Mouse (Mus musculus) embryonic facial prominence, embryonic 11.5 days (tissue): ENCODE measurements around the gene Zfp282. TPM values are rescaled to one million over a fixed set of nuclear protein-coding genes. Genes with fewer than 3 reads are reported as not detected.

ENCODE experiments used
- ATAC-seq: fragments of 200-750 bp; cut with Nextera tagmentation; replicated peaks from 2 replicates; pipeline ENCODE4 v1.8.0; 2017; ENCODE audit warnings: low read depth; ENCODE audit not compliant: insufficient number of reproducible peaks, low FRiP score, low TSS enrichment
- DNase-seq: peaks from one replicate; pipeline ENCODE4 v3.0.0-alpha.2; 2015; ENCODE audit warnings: low spot score
- H3K27ac ChIP-seq: fragments of 300-500 bp; sonication (generic); replicated peaks from 2 replicates; pipeline ENCODE4 v1.5.1; 2014; ENCODE audit warnings: mild to moderate bottlenecking, low read depth, low read length, control low read depth
- H3K27me3 ChIP-seq: fragments of 300-500 bp; sonication (generic); 2 replicates; pipeline ENCODE4 v1.6.1; 2014; ENCODE audit warnings: mild to moderate bottlenecking, low read length, moderate library complexity, mixed read lengths; ENCODE audit not compliant: control insufficient read depth, insufficient read depth
- H3K36me3 ChIP-seq: fragments of 300-500 bp; sonication (generic); replicated peaks from 2 replicates; pipeline ENCODE4 v1.6.1; 2014; ENCODE audit warnings: low read depth, mild to moderate bottlenecking, low read length, moderate library complexity, mixed read lengths; ENCODE audit not compliant: control insufficient read depth, insufficient read depth
- H3K4me1 ChIP-seq: fragments of 300-500 bp; sonication (generic); 2 replicates; pipeline ENCODE4 v1.6.1; 2014; ENCODE audit warnings: low read length, mixed read lengths; ENCODE audit not compliant: control insufficient read depth, insufficient read depth
- H3K4me2 ChIP-seq: fragments of 300-500 bp; sonication (generic); 2 replicates; pipeline ENCODE4 v1.6.1; 2014; ENCODE audit warnings: low read depth, mild to moderate bottlenecking, control low read depth, low read length, moderate library complexity
- H3K4me3 ChIP-seq: fragments of 300-500 bp; sonication (generic); 2 replicates; pipeline ENCODE4 v1.5.1; 2014; ENCODE audit warnings: low read depth, low read length, control low read depth
- H3K9ac ChIP-seq: fragments of 300-500 bp; sonication (generic); replicated peaks from 2 replicates; pipeline ENCODE4 v1.6.1; 2014; ENCODE audit warnings: mild to moderate bottlenecking, control low read depth, low read length
- H3K9me3 ChIP-seq: fragments of 300-500 bp; sonication (generic); replicated peaks from 2 replicates; pipeline ENCODE4 v1.6.1; 2016; ENCODE audit warnings: mild to moderate bottlenecking, low read length, inconsistent platforms, mixed read lengths; ENCODE audit not compliant: control insufficient read depth
- WGBS: fragments of 180-500 bp; shearing (Covaris S2); extraction: QIAGEN DNeasy Blood & Tissue Kit; methylation state at CpG from one replicate; pipeline ENCODE4 v1.1.7; 2014; 5-methylcytosine and 5-hydroxymethylcytosine counted together
- polyA plus RNA-seq: library from polyadenylated mRNA; unstranded; fragments of >200 nt; fragmentation: Nextera tagmentation; extraction: Ambion mirVana; gene quantifications from 2 replicates; pipeline ENCODE4 v1.2.1, GENCODE M21; 2014

The Zfp282 gene
- polyA plus RNA-seq, 1 experiment from 2014 or later = 12.2 TPM

GRCm38 (mm10) chr6:47919646-47920446 is 42.8 kb downstream of the Zfp282 start:
- no peaks in the 10 kb centered on the region for H3K27me3 ChIP-seq
- DNase-seq (no peak), ATAC-seq (no peak)
- no peaks in the 10 kb centered on the region for H3K36me3 ChIP-seq
- H3K4me1 ChIP-seq = no peaks in the 10 kb centered on the region
- WGBS = 29% methylated on average over 11 of the region's 11 CpGs
- H3K27ac ChIP-seq = no peak overlapping the region
- H3K9ac ChIP-seq = peak overlapping the region; percentile 87
- H3K4me3 ChIP-seq = peak overlapping the region; percentile 81
- peak overlapping the region; percentile 43 for H3K4me2 ChIP-seq
- no peaks in the 10 kb centered on the region for H3K9me3 ChIP-seq

DNA sequence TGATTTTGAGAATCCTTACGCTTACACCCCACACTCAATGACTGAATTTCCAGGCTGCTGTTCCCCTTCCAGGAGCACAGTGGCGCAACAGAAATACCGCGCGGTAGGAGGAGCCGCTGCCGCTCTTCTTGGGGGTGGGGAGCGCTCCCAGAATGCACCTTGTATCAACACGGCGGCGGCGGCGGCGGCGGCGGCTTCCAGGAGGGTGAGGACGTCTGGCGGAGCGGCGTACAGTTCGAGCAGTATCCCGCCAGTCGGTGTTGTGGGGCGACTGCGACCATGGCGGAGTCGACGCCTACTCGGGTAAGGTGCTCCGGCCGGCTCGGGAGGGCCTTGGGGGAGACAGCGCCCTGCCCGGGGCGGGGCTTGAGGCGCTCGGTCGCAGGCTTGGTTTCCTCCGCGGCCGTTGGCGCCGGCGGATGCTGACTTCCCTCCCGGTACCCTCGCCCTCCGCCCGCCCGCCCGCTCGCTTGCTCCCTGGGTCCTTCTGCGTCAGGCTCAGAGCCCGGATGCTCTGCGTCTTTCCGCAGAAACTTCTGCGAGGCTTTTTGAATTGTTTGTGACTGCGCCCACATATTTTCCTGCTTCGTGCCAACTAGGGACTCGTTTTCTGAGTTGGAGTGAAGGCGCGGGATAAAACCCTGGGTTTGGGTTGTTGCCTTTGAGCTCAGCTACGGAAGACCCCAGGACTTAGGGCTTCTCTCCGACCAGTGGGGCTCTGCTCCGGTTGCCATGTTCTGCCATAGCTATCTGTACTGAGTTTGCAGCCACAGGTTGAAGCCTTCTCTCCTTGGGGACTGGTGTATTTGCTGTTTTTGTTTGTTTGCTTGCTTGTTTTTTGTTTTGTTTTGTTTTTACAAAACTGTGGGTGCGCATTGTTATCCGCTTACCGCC is 43.7 kb downstream of the Zfp282 start, which contains the start of gene Zfp212:
Gene Zfp212, plus strand, starts transcription at position 30 of the 894 bp plus-strand sequence.
- under 1% methylated on average over 66 of the region's 67 CpGs for WGBS
- peak; percentile 94 for DNase-seq
- Histone ChIP-seq H3K9me3 (no peaks in the 10 kb centered on the region), H3K27me3 (no peaks in the 10 kb centered on the region), H3K27ac (peak within 1 kb of the TSS; percentile 90), H3K4me1 (no peaks in the 10 kb centered on the region), H3K4me3 (peak within 1 kb of the TSS; percentile 81), H3K9ac (peak within 1 kb of the TSS; percentile 87), H3K36me3 (no peaks in the 10 kb centered on the region), H3K4me2 (peak within 1 kb of the TSS; percentile 43)
- ATAC-seq = peak; percentile 90

DNA sequence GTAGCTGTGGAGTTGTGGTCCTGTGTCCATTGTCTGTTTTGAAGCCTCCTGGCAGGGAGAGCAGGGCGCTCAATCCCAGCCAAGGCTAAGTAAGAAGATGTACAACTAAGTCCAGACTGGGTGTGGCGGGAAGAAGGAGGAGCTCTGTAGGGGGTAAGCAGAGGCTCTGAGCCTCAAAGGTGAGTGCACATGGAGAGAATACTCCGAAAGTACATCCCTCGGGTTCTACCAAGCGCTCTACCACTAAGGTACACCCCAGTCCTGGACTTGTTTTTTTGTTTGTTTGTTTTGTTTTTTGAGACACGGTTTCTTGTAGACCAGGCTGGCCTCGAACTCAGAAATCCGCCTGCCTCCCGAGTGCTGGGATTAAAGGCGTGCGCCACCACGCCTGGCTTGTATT is 65.5 kb downstream of the Zfp282 start:
- Histone ChIP-seq H3K4me3 (peak overlapping the region; percentile 45; the same call in 1 of the 2 replicates), H3K9ac (no peak overlapping the region; the same call in 1 of the 2 replicates), H3K36me3 (no peaks in the 10 kb centered on the region), H3K27ac (no peak overlapping the region), H3K27me3 (no peaks in the 10 kb centered on the region), H3K9me3 (no peaks in the 10 kb centered on the region), H3K4me1 (no peaks in the 10 kb centered on the region), H3K4me2 (peak overlapping the region; percentile 90)
- ATAC-seq = peak; percentile 20
- 49% methylated on average over 12 of the region's 12 CpGs for WGBS
- no peak for DNase-seq

DNA sequence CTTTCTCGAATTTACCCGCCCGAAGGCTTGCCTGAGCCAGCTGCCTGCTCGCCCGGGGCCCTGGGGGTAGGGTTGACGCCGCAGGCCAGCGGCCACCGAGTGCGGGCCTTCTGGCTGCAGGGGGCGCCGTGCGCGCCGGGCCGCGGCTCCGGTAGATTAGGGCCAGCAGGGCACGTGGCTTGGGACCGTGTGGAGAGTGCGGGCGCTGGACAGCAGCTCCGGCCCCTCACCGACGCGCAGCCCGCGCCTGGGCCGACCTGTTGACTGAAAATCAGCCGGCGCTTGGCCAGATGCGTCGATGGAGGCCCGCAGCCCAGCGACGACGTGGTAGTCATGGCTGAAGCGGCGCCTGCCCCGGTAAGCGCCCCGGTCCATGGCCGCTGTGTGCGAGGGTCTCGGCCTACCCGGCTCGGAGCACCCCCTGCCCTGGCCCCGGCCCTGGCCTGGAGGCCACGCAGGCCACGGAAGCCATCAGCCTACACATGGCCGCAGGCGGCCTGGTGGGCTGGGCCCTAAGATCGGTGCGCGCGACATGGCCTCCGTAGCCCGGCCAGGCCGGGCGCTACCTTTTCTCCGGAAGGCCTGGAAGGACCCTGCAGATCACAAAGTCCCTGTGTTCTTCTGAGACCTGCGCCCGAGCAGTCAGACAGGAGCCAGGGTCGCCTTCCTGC is 66.2 kb downstream of the Zfp282 start:
- Histone ChIP-seq H3K4me2 (peak overlapping the region; percentile 90), H3K4me1 (no peaks in the 10 kb centered on the region), H3K9ac (peak overlapping the region; percentile 93), H3K4me3 (peak overlapping the region; percentile 45), H3K27ac (no peak overlapping the region), H3K36me3 (no peaks in the 10 kb centered on the region), H3K9me3 (no peaks in the 10 kb centered on the region), H3K27me3 (no peaks in the 10 kb centered on the region)
- 9% methylated on average over 64 of the region's 64 CpGs for WGBS
- ATAC-seq (peak; percentile 83), DNase-seq (peak; percentile 75)

DNA sequence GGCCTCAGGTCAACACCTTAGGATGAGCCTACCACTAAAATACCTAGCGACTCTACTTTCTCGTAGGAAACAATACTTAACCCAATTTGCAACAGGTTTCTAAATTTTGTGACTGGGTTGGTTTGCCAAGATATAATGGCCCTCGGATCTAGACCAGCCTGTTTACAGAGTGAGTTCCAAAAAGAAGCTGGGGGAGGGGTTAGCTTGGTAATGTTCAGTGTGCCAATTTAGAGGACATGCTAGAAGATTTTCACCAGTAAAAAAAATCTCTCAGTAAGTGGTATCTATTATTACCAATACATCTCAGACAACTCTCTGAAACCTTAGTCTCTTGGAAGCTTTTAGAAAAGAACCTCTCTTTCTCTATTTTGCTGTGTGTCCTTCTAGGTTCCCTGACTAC is 66.7 kb downstream of the Zfp282 start:
- H3K9ac ChIP-seq = peak overlapping the region; percentile 93

DNA sequence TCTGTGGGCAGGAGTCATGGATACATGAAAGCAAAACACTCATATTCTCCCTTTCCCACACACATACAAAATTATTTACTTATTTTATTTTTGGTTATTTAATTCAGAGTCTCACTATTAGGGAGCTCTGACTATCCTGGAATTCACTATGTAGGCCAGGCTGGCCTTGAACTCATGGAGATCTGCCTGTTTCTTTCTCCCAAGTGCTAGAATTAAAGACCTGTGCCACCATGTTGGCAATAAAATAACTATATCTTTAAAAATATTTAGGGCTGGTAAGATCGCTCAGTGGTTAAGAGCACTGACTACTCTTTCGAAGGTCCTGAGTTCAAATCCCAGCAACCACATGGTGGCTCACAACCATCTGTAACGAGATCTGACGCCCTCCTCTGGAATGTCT is 70.4 kb downstream of the Zfp282 start:
- H3K36me3 ChIP-seq = no peaks in the 10 kb centered on the region
- DNase-seq (no peak), ATAC-seq (no peak)
- H3K27ac ChIP-seq = no peak overlapping the region
- no peak overlapping the region for H3K4me2 ChIP-seq
- no peaks in the 10 kb centered on the region for H3K4me1 ChIP-seq
- H3K4me3 ChIP-seq = no peak overlapping the region
- H3K9ac ChIP-seq = no peak overlapping the region
- H3K27me3 ChIP-seq = no peaks in the 10 kb centered on the region
- H3K9me3 ChIP-seq = no peaks in the 10 kb centered on the region
- 94% methylated on average over 4 of the region's 4 CpGs for WGBS

More for the DNA sequence above, 66.7 kb downstream of the Zfp282 start:
- no peaks in the 10 kb centered on the region for H3K9me3 ChIP-seq
- no peak for ATAC-seq
- H3K4me3 ChIP-seq = peak overlapping the region; percentile 45
- peak; percentile 24 for DNase-seq
- WGBS = 87% methylated on average over 3 of the region's 3 CpGs
- no peaks in the 10 kb centered on the region for H3K4me1 ChIP-seq
- no peaks in the 10 kb centered on the region for H3K27me3 ChIP-seq
- H3K27ac ChIP-seq = no peak overlapping the region
- H3K36me3 ChIP-seq = no peaks in the 10 kb centered on the region
- peak overlapping the region; percentile 90 for H3K4me2 ChIP-seq

- H3K9me3 ChIP-seq = no peaks in the 10 kb centered on the region
- H3K9ac ChIP-seq = peak within 1 kb of the TSS; percentile 67
- WGBS = under 1% methylated on average over 31 of the region's 31 CpGs
- no peaks in the 10 kb centered on the region for H3K4me1 ChIP-seq
- 0 out of 2 replicates have a peak within 1 kb of the TSS, but pooled peaks have one; percentile 28 for H3K27ac ChIP-seq
- H3K4me2 ChIP-seq = peak within 1 kb of the TSS; percentile 74
- H3K36me3 ChIP-seq = no peaks in the 10 kb centered on the region; the same call in none of the 2 replicates
- peak within 1 kb of the TSS; percentile 64 for H3K4me3 ChIP-seq
- H3K27me3 ChIP-seq = no peaks in the 10 kb centered on the region
- ATAC-seq (peak; percentile 98), DNase-seq (peak; percentile 94)
Observed at GRCm38 (mm10) chr6:47953191-47953726, 76.3 kb downstream of the Zfp282 start, which contains the start of gene Zfp956. Gene Zfp956 (plus strand): TSS chr6:47953390.
